Mouse (Mus musculus) embryonic fibroblast, embryonic 13.5 days (primary cell): ENCODE measurements at regions not wholly inside any gene's neighbourhood (a gene's known extent, or its start where the extent isn't known, plus 50 kb on each side); places are given as distances from the start of the nearest gene placed in this dataset.

Source experiments
- CTCF ChIP-seq: IDR thresholded peaks from 2 replicates; pipeline ENCODE4 v1.5.1; 2011; ENCODE audit warnings: mild to moderate bottlenecking, control low read depth, low read length, moderate library complexity, borderline replicate concordance; ENCODE audit not compliant: insufficient read depth
- POLR2A ChIP-seq: IDR thresholded peaks from 2 replicates; pipeline ENCODE4 v1.6.1; 2011; ENCODE audit warnings: low read depth, mild to moderate bottlenecking, control low read depth, low read length, moderate library complexity

DNA sequence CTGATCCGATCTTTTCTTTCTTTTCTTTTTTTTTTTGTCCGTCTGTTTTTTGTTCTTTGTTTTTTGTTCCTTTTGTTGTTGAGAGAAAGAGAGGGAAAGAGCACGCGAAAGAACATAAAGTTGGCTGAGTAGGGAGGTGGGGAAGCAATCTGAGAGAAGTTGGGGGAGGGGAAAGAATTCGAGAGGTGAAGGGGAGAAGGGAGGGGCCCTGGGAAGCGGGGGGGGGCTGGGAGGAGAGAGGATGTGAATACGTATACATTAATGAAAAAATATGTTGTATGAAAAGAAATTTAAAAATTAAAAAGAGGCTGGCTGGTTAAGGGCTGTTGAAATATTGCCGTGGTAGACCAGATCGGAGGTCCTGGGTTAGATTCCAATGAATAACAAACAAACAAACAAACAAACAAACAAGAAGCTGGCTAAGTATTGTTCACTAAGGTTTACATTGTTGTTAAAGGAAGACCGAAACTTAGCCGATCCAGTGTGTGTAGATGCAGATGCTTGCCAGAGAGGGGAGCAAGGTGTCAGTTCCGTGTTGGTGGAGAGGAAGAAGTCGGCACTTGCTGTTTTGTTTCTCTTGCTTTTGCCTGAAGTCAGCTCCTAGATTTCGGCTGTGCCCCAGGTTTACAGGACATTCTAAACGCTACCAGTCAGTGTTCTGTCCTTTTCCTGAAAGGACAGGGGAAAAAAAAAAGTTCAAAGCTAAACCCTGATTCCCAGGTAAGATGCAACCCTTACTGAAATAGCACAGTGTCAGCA, 129.1 kb upstream of the Tex13c2 start:
- TF ChIP-seq POLR2A (no peak), CTCF (no peak)
